Mouse (Mus musculus): ENCODE measurements at regions not wholly inside any gene's neighbourhood (a gene's known extent, or its start where the extent isn't known, plus 50 kb on each side); places are given as distances from the start of the nearest gene placed in this dataset.

GRCm38 (mm10) chr2:22029022-22029803 is 198.1 kb upstream of the Myo3a start:
- TF ChIP-seq CTCF (IDR thresholded peaks at IDR 0.05; ENCODE audit: low read depth) = no peak
- no peak for TF ChIP-seq EP300 (IDR thresholded peaks at IDR 0.05; ENCODE audit: low read depth)

Data from liver, embryonic 14.5 days (tissue).